Mouse (Mus musculus) hindbrain, embryonic 12.5 days (tissue): Measurements from ENCODE around the gene Slc25a28. TPM values are rescaled to one million over a fixed set of nuclear protein-coding genes. Genes with fewer than 3 reads are reported as not detected.

ENCODE experiments used
- ATAC-seq: fragments of 200-750 bp; cut with Nextera tagmentation; 2 replicates; pipeline ENCODE4 v1.8.0; 2017; ENCODE audit warnings: moderate TSS enrichment; ENCODE audit not compliant: low FRiP score
- H3K27ac ChIP-seq: fragments of 300-500 bp; sonication (generic); 2 replicates; pipeline ENCODE4 v1.5.1; 2016; ENCODE audit warnings: mild to moderate bottlenecking
- H3K27me3 ChIP-seq: fragments of 300-500 bp; sonication (generic); 2 replicates; pipeline ENCODE4 v1.6.1; 2016; ENCODE audit warnings: mild to moderate bottlenecking
- H3K36me3 ChIP-seq: fragments of 300-500 bp; sonication (generic); 2 replicates; pipeline ENCODE4 v1.6.1; 2016; ENCODE audit warnings: mild to moderate bottlenecking
- H3K4me1 ChIP-seq: fragments of 300-500 bp; sonication (generic); 2 replicates; pipeline ENCODE4 v1.6.1; 2016
- H3K4me2 ChIP-seq: fragments of 300-500 bp; sonication (generic); replicated peaks from 2 replicates; pipeline ENCODE4 v1.6.1; 2016; ENCODE audit warnings: mild to moderate bottlenecking
- H3K4me3 ChIP-seq: fragments of 300-500 bp; sonication (generic); 2 replicates; pipeline ENCODE4 v1.5.1; 2016; ENCODE audit warnings: mild to moderate bottlenecking
- H3K9ac ChIP-seq: fragments of 300-500 bp; sonication (generic); 2 replicates; pipeline ENCODE4 v1.6.1; 2016; ENCODE audit warnings: mild to moderate bottlenecking, moderate library complexity
- H3K9me3 ChIP-seq: fragments of 300-500 bp; sonication (generic); replicated peaks from 2 replicates; pipeline ENCODE4 v1.6.1; 2016; ENCODE audit warnings: mild to moderate bottlenecking
- WGBS: fragments of 180-500 bp; shearing (Covaris S2); methylation state at CpG from one replicate; pipeline ENCODE4 v1.1.7; 2016; 5-methylcytosine and 5-hydroxymethylcytosine counted together
- polyA plus RNA-seq: library from polyadenylated mRNA; unstranded; fragments of >200 nt; fragmentation: Nextera tagmentation; extraction: Ambion mirVana; gene quantifications from 2 replicates; pipeline ENCODE4 v1.2.1, GENCODE M21; 2016

Slc25a28 gene
- polyA plus RNA-seq, 1 experiment from 2014 or later = 17.0 TPM

GRCm38 (mm10) chr19:43651241-43651785, 23.4 kb downstream of the Slc25a28 start:
- Histone ChIP-seq H3K4me1 (no peaks in the 10 kb centered on the region), H3K27ac (no peak overlapping the region), H3K4me3 (no peak overlapping the region), H3K9ac (no peak overlapping the region), H3K9me3 (no peaks in the 10 kb centered on the region), H3K36me3 (no peaks in the 10 kb centered on the region), H3K4me2 (no peak overlapping the region), H3K27me3 (peaks cover 5% of the 10 kb centered on the region)
- WGBS = 74% methylated on average over 8 of the region's 8 CpGs
- no peak for ATAC-seq

- H3K36me3 ChIP-seq = no peaks in the 10 kb centered on the region
- H3K4me2 ChIP-seq = no peak overlapping the region
- H3K4me3 ChIP-seq = no peak overlapping the region
- H3K9ac ChIP-seq = no peak overlapping the region
- ATAC-seq = no peak
- H3K27ac ChIP-seq = no peak overlapping the region
- no peaks in the 10 kb centered on the region for H3K9me3 ChIP-seq
- no peaks in the 10 kb centered on the region for H3K4me1 ChIP-seq
- WGBS = 90% methylated on average over 4 of the region's 4 CpGs
- H3K27me3 ChIP-seq = no peaks in the 10 kb centered on the region
Measured at GRCm38 (mm10) chr19:43648343-43648742, 26.3 kb downstream of the Slc25a28 start.

- Histone ChIP-seq H3K36me3 (no peaks in the 10 kb centered on the region), H3K4me2 (no peak overlapping the region), H3K27ac (no peak overlapping the region), H3K9me3 (no peaks in the 10 kb centered on the region), H3K27me3 (no peaks in the 10 kb centered on the region), H3K9ac (no peak overlapping the region), H3K4me1 (no peaks in the 10 kb centered on the region), H3K4me3 (no peak overlapping the region)
- 87% methylated on average over 9 of the region's 9 CpGs for WGBS
- no peak for ATAC-seq
Measured at GRCm38 (mm10) chr19:43647261-43647660, 27.4 kb downstream of the Slc25a28 start.

GRCm38 (mm10) chr19:43646852-43647251, 27.8 kb downstream of the Slc25a28 start:
- Histone ChIP-seq H3K36me3 (no peaks in the 10 kb centered on the region), H3K27ac (no peak overlapping the region), H3K4me2 (no peak overlapping the region), H3K4me3 (no peak overlapping the region), H3K9ac (no peak overlapping the region), H3K4me1 (no peaks in the 10 kb centered on the region), H3K27me3 (no peaks in the 10 kb centered on the region), H3K9me3 (no peaks in the 10 kb centered on the region)
- no peak for ATAC-seq
- WGBS = 52% methylated on average over 7 of the region's 7 CpGs

- no peaks in the 10 kb centered on the region for H3K27me3 ChIP-seq
- WGBS = 91% methylated on average over 9 of the region's 9 CpGs
- no peak for ATAC-seq
- no peak overlapping the region for H3K27ac ChIP-seq
- H3K4me3 ChIP-seq = no peak overlapping the region
- no peak overlapping the region for H3K4me2 ChIP-seq
- no peaks in the 10 kb centered on the region for H3K36me3 ChIP-seq
- no peak overlapping the region for H3K9ac ChIP-seq
- H3K9me3 ChIP-seq = no peaks in the 10 kb centered on the region
- H3K4me1 ChIP-seq = no peaks in the 10 kb centered on the region
Measured at GRCm38 (mm10) chr19:43645508-43645907, 29.2 kb downstream of the Slc25a28 start.

- Histone ChIP-seq H3K9ac (no peak overlapping the region), H3K4me3 (no peak overlapping the region), H3K9me3 (no peaks in the 10 kb centered on the region), H3K36me3 (no peaks in the 10 kb centered on the region), H3K4me2 (no peak overlapping the region), H3K27ac (no peak overlapping the region), H3K4me1 (no peaks in the 10 kb centered on the region), H3K27me3 (no peaks in the 10 kb centered on the region; the same call in 1 of the 2 replicates)
- ATAC-seq = no peak
- WGBS = 85% methylated on average over 9 of the region's 9 CpGs
Measured at GRCm38 (mm10) chr19:43642843-43643242, 31.8 kb downstream of the Slc25a28 start.

- Histone ChIP-seq H3K9ac (no peak overlapping the region), H3K27me3 (no peaks in the 10 kb centered on the region; the same call in 1 of the 2 replicates), H3K36me3 (no peaks in the 10 kb centered on the region), H3K4me1 (no peaks in the 10 kb centered on the region), H3K4me2 (no peak overlapping the region), H3K9me3 (no peaks in the 10 kb centered on the region), H3K27ac (no peak overlapping the region), H3K4me3 (no peak overlapping the region)
- ATAC-seq = no peak
- 71% methylated on average over 11 of the region's 11 CpGs for WGBS
Measured at GRCm38 (mm10) chr19:43641833-43642232, 32.8 kb downstream of the Slc25a28 start.

- no peak for ATAC-seq
- H3K27me3 ChIP-seq = peaks cover 14% of the 10 kb centered on the region
- H3K4me2 ChIP-seq = no peak overlapping the region
- no peaks in the 10 kb centered on the region for H3K9me3 ChIP-seq
- H3K4me1 ChIP-seq = peaks cover 11% of the 10 kb centered on the region
- no peak overlapping the region for H3K9ac ChIP-seq
- H3K27ac ChIP-seq = no peak overlapping the region
- H3K4me3 ChIP-seq = no peak overlapping the region
- no peaks in the 10 kb centered on the region for H3K36me3 ChIP-seq
- WGBS = 34% methylated on average over 12 of the region's 12 CpGs
Measured at GRCm38 (mm10) chr19:43630466-43631251, 44.0 kb downstream of the Slc25a28 start.

GRCm38 (mm10) chr19:43629088-43629487, 45.6 kb downstream of the Slc25a28 start:
- no peak overlapping the region for H3K4me2 ChIP-seq
- WGBS = 41% methylated on average over 4 of the region's 4 CpGs
- no peak for ATAC-seq
- peaks cover 11% of the 10 kb centered on the region for H3K4me1 ChIP-seq
- no peaks in the 10 kb centered on the region for H3K36me3 ChIP-seq
- no peak overlapping the region for H3K4me3 ChIP-seq
- H3K27ac ChIP-seq = no peak overlapping the region
- H3K9ac ChIP-seq = no peak overlapping the region
- H3K27me3 ChIP-seq = peaks cover 14% of the 10 kb centered on the region
- no peaks in the 10 kb centered on the region for H3K9me3 ChIP-seq

GRCm38 (mm10) chr19:43627345-43627744, 47.3 kb downstream of the Slc25a28 start:
- H3K9me3 ChIP-seq = no peaks in the 10 kb centered on the region
- H3K4me3 ChIP-seq = no peak overlapping the region
- no peaks in the 10 kb centered on the region for H3K36me3 ChIP-seq
- no peak overlapping the region for H3K4me2 ChIP-seq
- 90% methylated on average over 3 of the region's 3 CpGs for WGBS
- peaks cover 11% of the 10 kb centered on the region for H3K4me1 ChIP-seq
- no peak overlapping the region for H3K9ac ChIP-seq
- no peak overlapping the region for H3K27ac ChIP-seq
- peaks cover 28% of the 10 kb centered on the region for H3K27me3 ChIP-seq
- ATAC-seq = no peak

GRCm38 (mm10) chr19:43626160-43626559, 48.5 kb downstream of the Slc25a28 start:
- Histone ChIP-seq H3K4me2 (no peak overlapping the region), H3K36me3 (no peaks in the 10 kb centered on the region), H3K4me1 (peaks cover 11% of the 10 kb centered on the region), H3K9me3 (no peaks in the 10 kb centered on the region), H3K27me3 (peaks cover 39% of the 10 kb centered on the region), H3K9ac (no peak overlapping the region), H3K27ac (0 out of 2 replicates have a peak overlapping the region, but pooled peaks have one; percentile 32), H3K4me3 (no peak overlapping the region)
- peak; percentile 87 for ATAC-seq
- 21% methylated on average over 3 of the region's 3 CpGs for WGBS

- H3K4me1 ChIP-seq = peaks cover 8% of the 10 kb centered on the region
- WGBS = 28% methylated on average over 4 of the region's 4 CpGs
- H3K27me3 ChIP-seq = peaks cover 51% of the 10 kb centered on the region
Measured at GRCm38 (mm10) chr19:43623913-43624312, 50.8 kb downstream of the Slc25a28 start.

More at GRCm38 (mm10) chr19:43623913-43624312, 50.8 kb downstream of the Slc25a28 start:
- Histone ChIP-seq H3K27ac (no peak overlapping the region), H3K9me3 (no peaks in the 10 kb centered on the region), H3K36me3 (no peaks in the 10 kb centered on the region), H3K4me3 (no peak overlapping the region), H3K4me2 (no peak overlapping the region), H3K9ac (no peak overlapping the region)
- ATAC-seq = no peak
